Mouse (Mus musculus) embryo, embryonic 10.5 days (tissue): ENCODE results near the gene Scgb3a1.
A peak's percentile ranks its signal among the peaks of the same experiment; 100 is the strongest.

Source experiments
- DNase-seq: peaks from one replicate; pipeline ENCODE4 v3.0.0-alpha.2; 2015; ENCODE audit warnings: low spot score

Gene Scgb3a1

GRCm38 (mm10) chr11:49663310-49663709, at the start of gene Scgb3a1:
Gene Scgb3a1, plus strand, starts transcription at chr11:49663610.
- DNase-seq: no peak

GRCm38 (mm10) chr11:49615856-49616725, 47.3 kb upstream of the Scgb3a1 start:
- no peak for DNase-seq

- no peak for DNase-seq
Measured at GRCm38 (mm10) chr11:49618476-49618875, 44.9 kb upstream of the Scgb3a1 start.

GRCm38 (mm10) chr11:49621953-49622352, 41.5 kb upstream of the Scgb3a1 start:
- no peak for DNase-seq

GRCm38 (mm10) chr11:49624156-49624555, 39.3 kb upstream of the Scgb3a1 start:
- peak; percentile 21 for DNase-seq

GRCm38 (mm10) chr11:49625863-49626262, 37.5 kb upstream of the Scgb3a1 start:
- DNase-seq: no peak

GRCm38 (mm10) chr11:49626748-49627147, 36.7 kb upstream of the Scgb3a1 start:
- DNase-seq: no peak

- DNase-seq: peak; percentile 23
Measured at GRCm38 (mm10) chr11:49631154-49631553, 32.3 kb upstream of the Scgb3a1 start.

- peak; percentile 10 for DNase-seq
Measured at GRCm38 (mm10) chr11:49632256-49632655, 31.2 kb upstream of the Scgb3a1 start.

GRCm38 (mm10) chr11:49634101-49634500, 29.3 kb upstream of the Scgb3a1 start:
- DNase-seq: no peak

GRCm38 (mm10) chr11:49635671-49636070, 27.7 kb upstream of the Scgb3a1 start:
- DNase-seq: no peak

GRCm38 (mm10) chr11:49636449-49636848, 27.0 kb upstream of the Scgb3a1 start:
- DNase-seq: peak; percentile 47

- no peak for DNase-seq
Measured at GRCm38 (mm10) chr11:49645677-49646076, 17.7 kb upstream of the Scgb3a1 start.

GRCm38 (mm10) chr11:49650113-49650993, 13.1 kb upstream of the Scgb3a1 start:
- peak; percentile 77 for DNase-seq

- DNase-seq: no peak
Measured at GRCm38 (mm10) chr11:49650994-49651761, 12.2 kb upstream of the Scgb3a1 start.

GRCm38 (mm10) chr11:49651762-49652322, 11.6 kb upstream of the Scgb3a1 start:
- DNase-seq: no peak

GRCm38 (mm10) chr11:49652401-49653078, 10.9 kb upstream of the Scgb3a1 start:
- peak; percentile 92 for DNase-seq

- DNase-seq: no peak
Measured at GRCm38 (mm10) chr11:49653079-49653408, 10.4 kb upstream of the Scgb3a1 start.

- no peak for DNase-seq
Measured at GRCm38 (mm10) chr11:49654651-49655050, 8.8 kb upstream of the Scgb3a1 start.

- DNase-seq: no peak
Measured at GRCm38 (mm10) chr11:49655501-49655900, 7.9 kb upstream of the Scgb3a1 start.

- no peak for DNase-seq
Measured at GRCm38 (mm10) chr11:49658065-49658464, 5.3 kb upstream of the Scgb3a1 start.
